ENCODE assay signal across 19 mouse cellular contexts in genomic region chr15:47289691-47290090, GRCm38 (mm10).
"Had no signal": no experiment of that assay in that cellular context is flagged by ENCODE, and none has a peak within 500 bp of the region (broad histone marks: within the 10 kb centered on the region; RNA-seq: fewer than 3 reads in every experiment).

No protein-coding gene starts in this region.

- ATAC-seq: forebrain, embryonic 13.5 days; forebrain, embryonic 14.5 days; forebrain, embryonic 15.5 days; forebrain, embryonic 16.5 days; forebrain, postnatal 0 days had no signal

- DNase-seq: cerebellum, adult 9-10 months; cerebellum, adult 9-11 months; cerebellum, postnatal 10 days; cerebellum, postnatal 14 days; cerebellum, postnatal 25 days; cerebellum, postnatal 36 days; embryo, embryonic 11 days; forebrain, postnatal 0 days; gastrocnemius, adult 2 months; gastrocnemius, postnatal 10 days; gastrocnemius, postnatal 25 days; gastrocnemius, postnatal 36 days; heart, adult 11 months; heart, adult 18-20 months; heart, adult 2 months had no signal
